Mouse (Mus musculus) cortical plate, adult 2 months (tissue): Measurements from ENCODE around the gene Rhbdl2.

Source experiments
- CTCF ChIP-seq: fragments of 200-500 bp; IDR thresholded peaks from 2 replicates; pipeline ENCODE4 v1.5.1; 2011; ENCODE audit warnings: mild to moderate bottlenecking, control low read depth, low read length; ENCODE audit not compliant: insufficient read depth; ENCODE audit errors: extremely low read depth
- POLR2A ChIP-seq: fragments of 200-500 bp; IDR thresholded peaks from 2 replicates; pipeline ENCODE4 v1.6.1; 2011; ENCODE audit warnings: mild to moderate bottlenecking, low read length, control low read depth; ENCODE audit not compliant: insufficient read depth; ENCODE audit errors: extremely low read depth

GRCm38 (mm10) chr4:123797856-123798255, 10.2 kb downstream of the Rhbdl2 start:
- TF ChIP-seq POLR2A (no peak), CTCF (no peak)
